Mouse (Mus musculus) bone marrow macrophage, adult 2 months (primary cell): ENCODE measurements around the gene Abhd17b.

Experiments used
- CTCF ChIP-seq: IDR thresholded peaks from 2 replicates; pipeline ENCODE4 v1.5.1; 2012; ENCODE audit warnings: low read depth, mild to moderate bottlenecking, low read length, moderate library complexity
- POLR2A ChIP-seq: IDR thresholded peaks from 2 replicates; pipeline ENCODE4 v1.6.1; 2012; ENCODE audit warnings: mild to moderate bottlenecking, low read depth, low read length, borderline replicate concordance

- no peak for TF ChIP-seq CTCF
- TF ChIP-seq POLR2A = no peak
Measured at GRCm38 (mm10) chr19:21626271-21626988, 26.6 kb upstream of the Abhd17b start.
